In genomic region chr11:80283786-80284185, GRCm38 (mm10) we compare ENCODE assay signal across 15 mouse cellular contexts. TPM values are rescaled to one million over a fixed set of nuclear protein-coding genes. Genes with fewer than 3 reads are reported as not detected.
DNase-seq lines count a peak whose midpoint lies in the region.
"Had no signal": no experiment of that assay in that cellular context is flagged by ENCODE, and none has a peak within 500 bp of the region (broad histone marks: within the 10 kb centered on the region; RNA-seq: fewer than 3 reads in every experiment).

No protein-coding gene starts in this region.

- peak; percentile 43 for DNase-seq in adrenal gland, postnatal 14 days
- DNase-seq in adrenal gland, postnatal 4 days (ENCODE audit: low spot score in 2 of 2), result no peak
- DNase-seq in kidney, postnatal 10 days, result peak; percentile 55
- no peak for DNase-seq in kidney, adult 9 months
- peak; percentile 10 to 27 for DNase-seq in lung, postnatal 4 days
- no peak for DNase-seq in lung, postnatal 36 days
- DNase-seq in gastrocnemius, postnatal 10 days, result peak; percentile 47
- DNase-seq in ovary, postnatal 36 days (ENCODE audit: low spot score), result no peak
- DNase-seq: cerebellum, postnatal 25 days; kidney, postnatal 25 days; layer of hippocampus, postnatal 36 days; liver; liver, postnatal 0 days; right cerebral cortex, postnatal 14 days; thymus, postnatal 14 days had no signal

RNA-seq across cellular contexts. Expression of gene Rhbdl3, which starts 16.9 kb away (rescaled TPM):
- 2.6 and 3.2 TPM in 2 replicates for total RNA-seq in adrenal gland, postnatal 14 days (2021)
- 1 to 10 TPM; 3.9 to 4.6 TPM for total RNA-seq in adrenal gland, postnatal 4 days (2021)
- 10 to 100 TPM; 11.3 to 14.0 TPM for total RNA-seq in gastrocnemius, postnatal 10 days (2021)

Comparison
In these comparisons a context has a peak if more than half of its experiments do, and no peak if none do; other contexts are left out.
1. DNase-seq: peak in adrenal gland, postnatal 14 days (single experiment), kidney, postnatal 10 days (single experiment), lung, postnatal 4 days (2 of 2) and gastrocnemius, postnatal 10 days (single experiment); none in adrenal gland, postnatal 4 days (0 of 2), kidney, adult 9 months (single experiment), lung, postnatal 36 days (single experiment) and ovary, postnatal 36 days (single experiment).